In the genomic region with DNA sequence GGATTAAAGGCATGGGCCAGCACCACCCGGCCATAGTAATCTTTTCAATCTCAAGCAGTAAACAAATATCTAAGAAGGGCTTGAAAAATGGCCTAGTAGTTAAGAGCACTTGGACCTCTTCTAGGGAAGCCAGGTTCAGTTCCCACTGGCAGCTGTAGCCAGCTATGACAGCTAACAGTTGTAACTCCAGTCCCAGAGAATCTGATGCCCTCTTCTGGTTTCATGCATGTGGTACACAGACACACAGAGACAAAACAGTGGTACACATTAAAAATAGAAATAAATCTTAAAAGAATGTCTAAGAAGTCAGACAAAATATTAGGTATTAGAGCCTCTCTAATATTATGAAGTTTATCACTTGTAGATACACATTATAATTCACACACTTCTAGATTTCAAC, we compare ENCODE assay signal across 34 mouse cellular contexts. TPM values are rescaled to one million over a fixed set of nuclear protein-coding genes. Genes with fewer than 3 reads are reported as not detected.
DNase-seq lines count a peak whose midpoint lies in the region; ATAC-seq and TF ChIP-seq lines count a peak whose summit lies in the region.
"Had no signal": no experiment of that assay in that cellular context is flagged by ENCODE, and none has a peak within 500 bp of the region (broad histone marks: within the 10 kb centered on the region; RNA-seq: fewer than 3 reads in every experiment).

No protein-coding gene starts in this region.

- no peak overlapping the region for H3K4me3 ChIP-seq in kidney, postnatal 0 days (replicated peaks; ENCODE audit: low read depth, low read length)
- H3K4me3 ChIP-seq in lung, postnatal 0 days (ENCODE audit: low read depth, low read length), result no peak overlapping the region
- H3K4me3 ChIP-seq in MEL (ENCODE audit: control insufficient read depth in 1 of 2, insufficient read depth in 1 of 2, low read depth in 2 of 2, low read length in 2 of 2), result no peak overlapping the region
- H3K4me3 ChIP-seq: embryonic facial prominence, embryonic 12.5 days; forebrain, embryonic 10.5 days; limb, embryonic 10.5 days; limb, embryonic 15.5 days; myocyte; neural tube, embryonic 13.5 days had no signal

- H3K9me3 ChIP-seq in kidney, postnatal 0 days (replicated peaks; ENCODE audit: low read length), result no peaks in the 10 kb centered on the region
- no peaks in the 10 kb centered on the region for H3K9me3 ChIP-seq in lung, postnatal 0 days (ENCODE audit: low read length)
- no peaks in the 10 kb centered on the region for H3K9me3 ChIP-seq in MEL (replicated peaks; ENCODE audit: insufficient read depth, low read length)
- H3K9me3 ChIP-seq: embryonic facial prominence, embryonic 12.5 days; forebrain, embryonic 10.5 days; limb, embryonic 10.5 days; limb, embryonic 15.5 days; neural tube, embryonic 13.5 days had no signal

- H3K27me3 ChIP-seq in kidney, postnatal 0 days (ENCODE audit: insufficient read depth, low read length), result no peaks in the 10 kb centered on the region
- H3K27me3 ChIP-seq in lung, postnatal 0 days (replicated peaks; ENCODE audit: insufficient read depth, low read length), result no peaks in the 10 kb centered on the region
- no peaks in the 10 kb centered on the region; a peak in 1 of 4 replicates for H3K27me3 ChIP-seq in MEL (ENCODE audit: control insufficient read depth in 1 of 2, insufficient read depth in 2 of 2, low read length in 2 of 2)
- H3K27me3 ChIP-seq: embryonic facial prominence, embryonic 12.5 days; limb, embryonic 15.5 days; neural tube, embryonic 13.5 days had no signal

- no peak for DNase-seq in kidney, postnatal 0 days (ENCODE audit: low spot score)
- no peak for DNase-seq in kidney, postnatal 10 days
- DNase-seq in lung, postnatal 0 days (ENCODE audit: low spot score), result no peak
- no peak for DNase-seq in lung, postnatal 14 days
- DNase-seq in 416B (ENCODE audit: low read depth) (peak; percentile 52), MEL (ENCODE audit: low read depth, low spot score) (peak; percentile 14)
- DNase-seq in embryo, embryonic 11 days, result no peak
- DNase-seq: adrenal gland, postnatal 10 days; cerebellum, adult 8-10 months; cerebellum, postnatal 25 days; heart, postnatal 14 days; kidney, adult 9 months; kidney, postnatal 25 days; thymus, postnatal 14 days had no signal

- no peak overlapping the region for H3K9ac ChIP-seq in kidney, postnatal 0 days (ENCODE audit: low read depth, low read length)
- no peak overlapping the region for H3K9ac ChIP-seq in lung, postnatal 0 days (replicated peaks; ENCODE audit: low read depth)
- no peak overlapping the region for H3K9ac ChIP-seq in MEL (ENCODE audit: control insufficient read depth, low read depth, low read length, poor library complexity, severe bottlenecking)
- H3K9ac ChIP-seq: embryonic facial prominence, embryonic 12.5 days; limb, embryonic 15.5 days; neural tube, embryonic 13.5 days had no signal

- no peaks in the 10 kb centered on the region for H3K36me3 ChIP-seq in kidney, postnatal 0 days (ENCODE audit: insufficient read depth, low read length)
- H3K36me3 ChIP-seq in lung, postnatal 0 days (ENCODE audit: insufficient read depth, low read length), result no peaks in the 10 kb centered on the region
- no peaks in the 10 kb centered on the region for H3K36me3 ChIP-seq in MEL (ENCODE audit: control insufficient read depth in 1 of 2, insufficient read depth in 2 of 2, low read length in 2 of 2)

- H3K79me2 ChIP-seq in MEL (ENCODE audit: control insufficient read depth, insufficient read depth, low read length, poor library complexity), result no peaks in the 10 kb centered on the region

- no peak for ATAC-seq in kidney, postnatal 0 days (replicated peaks; ENCODE audit: low FRiP score, low read depth)
- ATAC-seq in lung, postnatal 0 days, result no peak
- ATAC-seq in erythroid progenitor cell, adult 5-6 weeks (replicated peaks; ENCODE audit: low FRiP score, poor library complexity, severe bottlenecking), result no peak
- ATAC-seq: forebrain, embryonic 16.5 days; hindbrain, embryonic 16.5 days; intestine, embryonic 16.5 days; midbrain, embryonic 16.5 days had no signal

- TF ChIP-seq POLR2A in MEL (IDR thresholded peaks at IDR 0.05; ENCODE audit: control insufficient read depth in 1 of 2, insufficient read depth in 1 of 2, low read depth in 1 of 2, low read length in 2 of 2, poor library complexity in 1 of 2), result no peak

- no peak for TF ChIP-seq EP300 in lung, postnatal 0 days (IDR thresholded peaks at IDR 0.05)
- TF ChIP-seq EP300 in MEL (IDR thresholded peaks at IDR 0.05; ENCODE audit: low read depth in 1 of 2, low read length in 2 of 2), result no peak

- H3K4me2 ChIP-seq in kidney, postnatal 0 days (ENCODE audit: low read length), result no peak overlapping the region
- no peak overlapping the region for H3K4me2 ChIP-seq in lung, postnatal 0 days (replicated peaks; ENCODE audit: low read depth, low read length)
- H3K4me2 ChIP-seq: embryonic facial prominence, embryonic 12.5 days; limb, embryonic 15.5 days; neural tube, embryonic 13.5 days had no signal

- WGBS in kidney, postnatal 0 days, result 77% methylated on average over 1 of the region's 1 CpGs
- WGBS in lung, postnatal 0 days, result 44% methylated on average over 1 of the region's 1 CpGs

- no peak overlapping the region for H3K27ac ChIP-seq in kidney, postnatal 0 days
- H3K27ac ChIP-seq in lung, postnatal 0 days (ENCODE audit: low read length), result no peak overlapping the region
- no peak overlapping the region for H3K27ac ChIP-seq in MEL (ENCODE audit: control insufficient read depth, low read depth, low read length)
- H3K27ac ChIP-seq: embryonic facial prominence, embryonic 12.5 days; forebrain, embryonic 10.5 days; limb, embryonic 10.5 days; limb, embryonic 15.5 days; macrophage; neural tube, embryonic 13.5 days had no signal

- 0 out of 2 replicates have a peak, but pooled peaks have one; percentile 15 for TF ChIP-seq CTCF in kidney, postnatal 0 days (IDR thresholded peaks at IDR 0.05; ENCODE audit: low read depth)
- TF ChIP-seq CTCF in lung, postnatal 0 days (IDR thresholded peaks at IDR 0.05), result peak; percentile 16
- TF ChIP-seq CTCF in MEL (IDR thresholded peaks at IDR 0.05 in 2 of 3, conservative IDR thresholded peaks at IDR 0.05 in 1 of 3; ENCODE audit: control insufficient read depth in 1 of 3, insufficient read depth in 1 of 3, low read depth in 2 of 3, low read length in 3 of 3, poor library complexity in 1 of 3, severe bottlenecking in 1 of 3), result no peak

- no peak for TF ChIP-seq RAD21 in MEL (IDR thresholded peaks at IDR 0.05; ENCODE audit: low read depth, low read length)

- peaks cover 4% of the 10 kb centered on the region; the same call in 1 of the 2 replicates for H3K4me1 ChIP-seq in kidney, postnatal 0 days (replicated peaks; ENCODE audit: insufficient read depth, low read length)
- H3K4me1 ChIP-seq in lung, postnatal 0 days (ENCODE audit: insufficient read depth, low read depth, low read length), result peaks cover 5% of the 10 kb centered on the region; the same call in 1 of the 2 replicates
- no peaks in the 10 kb centered on the region; a peak in 1 of 4 replicates for H3K4me1 ChIP-seq in MEL (ENCODE audit: control insufficient read depth in 1 of 2, insufficient read depth in 2 of 2, low read length in 2 of 2)

RNA-seq across cellular contexts. Expression of a gene that starts 2.7 kb away (rescaled TPM):
- polyA plus RNA-seq in kidney, postnatal 0 days (2015; fragmentation: Nextera tagmentation; extraction: Ambion mirVana), result 6.0 and 7.2 TPM in 2 replicates
- 5.1 and 6.1 TPM in 2 replicates for polyA plus RNA-seq in lung, postnatal 0 days (2015; fragmentation: Nextera tagmentation; extraction: Ambion mirVana)
- total RNA-seq in MEL (2012; rRNA removed), result 2.8 and 3.4 TPM in 2 replicates
- polyA plus RNA-seq in MEL (2012; ENCODE audit: insufficient read depth in 1 of 2, insufficient read length in 2 of 2, low read depth in 1 of 2, low replicate concordance in 2 of 2, missing spikeins in 1 of 2), result 1 to 10 TPM in 1 of 2 experiments, not detected in 1; 1.8 TPM
- 9.6 TPM in 1 of 2 replicates, not detected in the other for total RNA-seq in erythroid progenitor cell, adult 5-6 weeks (2015; ENCODE audit: low replicate concordance)
- 9.8 TPM in 1 of 2 replicates, not detected in the other for total RNA-seq in erythroid progenitor cell, adult 5-6 weeks (2017; ENCODE audit: low replicate concordance)

RNA-seq across cellular contexts. Expression of a gene that starts 2.8 kb away (rescaled TPM):
- polyA plus RNA-seq in kidney, postnatal 0 days (2015; fragmentation: Nextera tagmentation; extraction: Ambion mirVana), result 83.6 and 87.6 TPM in 2 replicates
- polyA plus RNA-seq in lung, postnatal 0 days (2015; fragmentation: Nextera tagmentation; extraction: Ambion mirVana), result 63.8 and 72.8 TPM in 2 replicates
- 20.5 and 26.4 TPM in 2 replicates for total RNA-seq in MEL (2012; rRNA removed)
- 10 to 100 TPM in 1 of 2 experiments, not detected in 1; 38.2 TPM for polyA plus RNA-seq in MEL (2012; ENCODE audit: insufficient read depth in 1 of 2, insufficient read length in 2 of 2, low read depth in 1 of 2, low replicate concordance in 2 of 2, missing spikeins in 1 of 2)
- total RNA-seq in erythroid progenitor cell, adult 5-6 weeks (2015; ENCODE audit: low replicate concordance), result 6.7 and 32.4 TPM in 2 replicates
- total RNA-seq in erythroid progenitor cell, adult 5-6 weeks (2017; ENCODE audit: low replicate concordance), result 4.4 TPM in 1 of 2 replicates, not detected in the other

RNA-seq across cellular contexts. Expression of a gene that starts 9.6 kb away (rescaled TPM):
- polyA plus RNA-seq in kidney, postnatal 0 days (2015; fragmentation: Nextera tagmentation; extraction: Ambion mirVana), result 105 and 110 TPM in 2 replicates
- 96.9 and 108 TPM in 2 replicates for polyA plus RNA-seq in lung, postnatal 0 days (2015; fragmentation: Nextera tagmentation; extraction: Ambion mirVana)
- 128 and 138 TPM in 2 replicates for total RNA-seq in MEL (2012; rRNA removed)
- polyA plus RNA-seq in MEL (2012; ENCODE audit: insufficient read depth in 1 of 2, insufficient read length in 2 of 2, low read depth in 1 of 2, low replicate concordance in 2 of 2, missing spikeins in 1 of 2), result 100 to 1,000 TPM in 1 of 2 experiments, not detected in 1; 146 TPM
- 8.6 and 24.3 TPM in 2 replicates for total RNA-seq in erythroid progenitor cell, adult 5-6 weeks (2015; ENCODE audit: low replicate concordance)
- 2.2 and 10.8 TPM in 2 replicates for total RNA-seq in erythroid progenitor cell, adult 5-6 weeks (2017; ENCODE audit: low replicate concordance)

RNA-seq across cellular contexts. Expression of a gene that starts 18.4 kb away (rescaled TPM):
- polyA plus RNA-seq in kidney, postnatal 0 days (2015; fragmentation: Nextera tagmentation; extraction: Ambion mirVana), result 0.34 and 0.46 TPM in 2 replicates
- polyA plus RNA-seq in lung, postnatal 0 days (2015; fragmentation: Nextera tagmentation; extraction: Ambion mirVana), result 13.4 and 13.5 TPM in 2 replicates
- not detected in 2 replicates for total RNA-seq in MEL (2012; rRNA removed)
- polyA plus RNA-seq in MEL (2012; ENCODE audit: insufficient read depth in 1 of 2, insufficient read length in 2 of 2, low read depth in 1 of 2, low replicate concordance in 2 of 2, missing spikeins in 1 of 2), result under 1 TPM in 1 of 2 experiments, not detected in 1; 0.18 TPM
- total RNA-seq in erythroid progenitor cell, adult 5-6 weeks (2015; ENCODE audit: low replicate concordance), result not detected in 2 replicates
- total RNA-seq in erythroid progenitor cell, adult 5-6 weeks (2017; ENCODE audit: low replicate concordance), result not detected in 2 replicates
- total RNA-seq: megakaryocyte-erythroid progenitor cell, adult 5-6 weeks had no signal
- polyA plus RNA-seq: macrophage had no signal

RNA-seq across cellular contexts. Expression of a gene that starts 19.9 kb away (rescaled TPM):
- polyA plus RNA-seq in kidney, postnatal 0 days (2015; fragmentation: Nextera tagmentation; extraction: Ambion mirVana), result not detected in 2 replicates
- polyA plus RNA-seq in lung, postnatal 0 days (2015; fragmentation: Nextera tagmentation; extraction: Ambion mirVana), result 0.14 TPM in 1 of 2 replicates, not detected in the other
- not detected in 2 replicates for total RNA-seq in MEL (2012; rRNA removed)
- not detected for polyA plus RNA-seq in MEL (2012; ENCODE audit: insufficient read depth in 1 of 2, insufficient read length in 2 of 2, low read depth in 1 of 2, low replicate concordance in 2 of 2, missing spikeins in 1 of 2)
- total RNA-seq in erythroid progenitor cell, adult 5-6 weeks (2015; ENCODE audit: low replicate concordance), result not detected in 2 replicates
- total RNA-seq in erythroid progenitor cell, adult 5-6 weeks (2017; ENCODE audit: low replicate concordance), result not detected in 2 replicates
- total RNA-seq: adrenal gland, postnatal 10 days; gastrocnemius, adult 8-10 months; gastrocnemius, postnatal 4 days; heart, postnatal 14 days; layer of hippocampus, adult 18-20 months; megakaryocyte-erythroid progenitor cell, adult 5-6 weeks had no signal
- polyA plus RNA-seq: embryonic facial prominence, embryonic 12.5 days; forebrain, embryonic 10.5 days; heart, embryonic 14.5 days; hindbrain, embryonic 11.5 days; intestine, embryonic 16.5 days; limb, embryonic 10.5 days; liver, embryonic 16.5 days; lung, embryonic 16.5 days; macrophage; myocyte had no signal

Comparison
In these comparisons a context has a peak if more than half of its experiments do, and no peak if none do; other contexts are left out.
1. DNase-seq: peak in 416B (single experiment) and MEL (single experiment); none in kidney, postnatal 0 days (single experiment), kidney, postnatal 10 days (single experiment), lung, postnatal 0 days (single experiment), lung, postnatal 14 days (single experiment) and embryo, embryonic 11 days (single experiment).
2. CTCF ChIP-seq: peak in kidney, postnatal 0 days (single experiment) and lung, postnatal 0 days (single experiment); none in MEL (0 of 3).